Mouse (Mus musculus): ENCODE measurements around the gene Dpy19l3. TPM values are rescaled to one million over a fixed set of nuclear protein-coding genes. Genes with fewer than 3 reads are reported as not detected.

Dpy19l3 gene
- polyA plus RNA-seq, 1 experiment from 2014 or later: 39.5 TPM

DNA sequence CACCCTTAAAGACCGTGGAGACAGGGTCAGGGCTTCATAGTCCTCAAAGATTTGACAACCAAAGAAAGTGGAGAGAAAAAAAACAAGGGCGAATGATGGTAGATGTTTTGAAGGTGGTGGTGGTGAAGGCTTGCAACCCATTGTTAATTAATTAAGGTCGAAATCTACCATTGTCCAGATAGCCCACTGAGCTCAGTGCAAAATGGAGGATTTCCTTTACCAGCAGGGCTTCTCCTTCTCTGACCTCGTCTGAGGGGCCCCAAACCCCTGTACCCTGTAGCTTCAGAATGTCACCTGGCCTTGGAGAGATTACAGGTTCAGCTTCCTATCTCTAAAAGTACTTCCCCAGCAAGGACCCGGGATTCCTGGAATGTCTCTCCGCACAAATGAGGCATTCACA, 96.4 kb downstream of the Dpy19l3 start:
- no peak for DNase-seq (ENCODE audit: low spot score)
- no peaks in the 10 kb centered on the region for H3K9me3 ChIP-seq (replicated peaks; ENCODE audit: control insufficient read depth, low read length)
- ATAC-seq (replicated peaks; ENCODE audit: insufficient number of reproducible peaks, low FRiP score, low TSS enrichment, low read depth): no peak
- no peak overlapping the region for H3K4me2 ChIP-seq (ENCODE audit: low read depth, low read length)
- WGBS: 45% methylated on average over 6 of the region's 6 CpGs
- no peaks in the 10 kb centered on the region for H3K36me3 ChIP-seq (replicated peaks; ENCODE audit: control insufficient read depth, insufficient read depth, low read depth, low read length)
- no peaks in the 10 kb centered on the region for H3K27me3 ChIP-seq (ENCODE audit: control insufficient read depth, insufficient read depth, low read length)
- H3K27ac ChIP-seq (replicated peaks; ENCODE audit: low read depth, low read length): no peak overlapping the region
- H3K4me3 ChIP-seq (ENCODE audit: low read depth, low read length): no peak overlapping the region
- no peaks in the 10 kb centered on the region for H3K4me1 ChIP-seq (ENCODE audit: control insufficient read depth, insufficient read depth, low read length)
- H3K9ac ChIP-seq (replicated peaks; ENCODE audit: low read length): no peak overlapping the region

DNA sequence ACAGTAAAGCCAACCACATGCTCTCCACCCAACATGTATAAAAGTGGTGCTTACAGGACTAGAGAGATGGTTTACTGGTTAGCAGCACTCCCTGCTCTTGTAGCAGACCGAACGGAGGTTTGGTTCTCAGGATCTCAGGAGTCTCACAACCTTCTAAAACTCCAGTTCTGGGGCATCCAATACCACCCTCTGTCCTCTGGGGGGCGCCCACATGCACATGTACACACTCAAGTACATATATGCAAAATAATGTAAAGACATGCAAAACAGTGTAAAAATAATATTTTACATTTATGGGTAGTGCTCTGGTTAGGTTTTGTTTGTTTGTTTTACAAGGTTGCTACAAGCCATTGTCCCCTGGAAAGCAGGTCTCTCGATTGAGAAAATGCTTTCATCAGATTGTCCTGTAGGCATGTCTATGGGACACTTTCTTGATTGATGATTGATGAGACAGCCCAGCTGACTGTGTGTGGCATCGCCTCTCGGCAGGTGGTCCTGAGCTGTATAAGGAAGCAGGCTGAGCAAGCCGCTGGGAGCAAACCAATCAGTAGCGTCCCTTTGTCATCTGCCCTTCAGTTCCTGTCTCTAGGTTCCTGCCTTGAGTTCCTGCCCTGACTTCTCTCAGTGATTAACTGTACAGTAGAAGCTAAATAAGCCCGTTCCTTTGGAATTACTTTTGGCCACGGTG, 102.5 kb downstream of the Dpy19l3 start:
- H3K27me3 ChIP-seq (ENCODE audit: control insufficient read depth, insufficient read depth, low read length): no peaks in the 10 kb centered on the region
- H3K36me3 ChIP-seq (replicated peaks; ENCODE audit: control insufficient read depth, insufficient read depth, low read depth, low read length): no peaks in the 10 kb centered on the region
- H3K4me2 ChIP-seq (ENCODE audit: low read depth, low read length): no peak overlapping the region
- no peak overlapping the region for H3K9ac ChIP-seq (replicated peaks; ENCODE audit: low read length)
- no peak overlapping the region for H3K4me3 ChIP-seq (ENCODE audit: low read depth, low read length)
- WGBS: 83% methylated on average over 10 of the region's 10 CpGs
- DNase-seq (ENCODE audit: low spot score) (no peak), ATAC-seq (replicated peaks; ENCODE audit: insufficient number of reproducible peaks, low FRiP score, low TSS enrichment, low read depth) (no peak)
- H3K4me1 ChIP-seq (ENCODE audit: control insufficient read depth, insufficient read depth, low read length): no peaks in the 10 kb centered on the region
- H3K9me3 ChIP-seq (replicated peaks; ENCODE audit: control insufficient read depth, low read length): no peaks in the 10 kb centered on the region
- H3K27ac ChIP-seq (replicated peaks; ENCODE audit: low read depth, low read length): no peak overlapping the region

DNA sequence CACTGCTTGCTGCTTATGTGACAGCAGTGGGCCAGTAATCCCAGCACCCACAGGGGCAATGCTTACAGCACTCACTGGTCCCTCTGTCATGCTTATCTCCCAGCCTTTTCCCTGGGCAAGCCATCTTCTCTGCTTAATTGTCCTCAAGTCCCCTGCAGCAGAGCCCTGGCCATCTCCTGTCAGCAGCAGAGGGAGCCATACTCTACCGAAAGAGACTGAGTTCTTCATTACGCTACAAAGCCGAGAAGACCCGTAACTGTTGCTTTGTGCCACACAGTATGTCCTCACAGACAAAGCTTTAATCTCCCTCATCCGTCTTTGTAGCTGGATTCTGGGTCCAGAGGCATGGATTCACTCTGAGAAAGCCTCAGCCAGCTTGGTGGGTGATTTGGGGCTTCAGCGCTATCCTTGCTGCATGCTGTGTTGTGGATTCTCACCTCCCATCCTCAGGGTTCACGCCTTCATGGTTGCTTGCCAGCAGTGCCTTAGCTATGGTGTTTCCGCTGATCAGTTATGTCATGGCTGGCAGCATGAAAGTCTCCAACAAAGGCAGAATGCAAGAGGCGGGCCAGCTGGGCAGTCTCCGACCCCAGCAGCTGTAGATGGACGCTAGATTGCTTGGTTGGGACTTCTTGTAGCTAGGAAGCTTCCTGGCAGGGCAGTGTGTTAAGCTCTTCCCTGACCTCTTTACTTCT, 103.4 kb downstream of the Dpy19l3 start:
- Histone ChIP-seq H3K36me3 (replicated peaks; ENCODE audit: control insufficient read depth, insufficient read depth, low read depth, low read length) (no peaks in the 10 kb centered on the region), H3K4me3 (ENCODE audit: low read depth, low read length) (no peak overlapping the region), H3K4me2 (ENCODE audit: low read depth, low read length) (no peak overlapping the region), H3K4me1 (ENCODE audit: control insufficient read depth, insufficient read depth, low read length) (no peaks in the 10 kb centered on the region), H3K27ac (replicated peaks; ENCODE audit: low read depth, low read length) (no peak overlapping the region), H3K9ac (replicated peaks; ENCODE audit: low read length) (no peak overlapping the region), H3K9me3 (replicated peaks; ENCODE audit: control insufficient read depth, low read length) (no peaks in the 10 kb centered on the region), H3K27me3 (ENCODE audit: control insufficient read depth, insufficient read depth, low read length) (no peaks in the 10 kb centered on the region)
- DNase-seq (ENCODE audit: low spot score) (no peak), ATAC-seq (replicated peaks; ENCODE audit: insufficient number of reproducible peaks, low FRiP score, low TSS enrichment, low read depth) (no peak)
- WGBS: 81% methylated on average over 11 of the region's 11 CpGs

DNA sequence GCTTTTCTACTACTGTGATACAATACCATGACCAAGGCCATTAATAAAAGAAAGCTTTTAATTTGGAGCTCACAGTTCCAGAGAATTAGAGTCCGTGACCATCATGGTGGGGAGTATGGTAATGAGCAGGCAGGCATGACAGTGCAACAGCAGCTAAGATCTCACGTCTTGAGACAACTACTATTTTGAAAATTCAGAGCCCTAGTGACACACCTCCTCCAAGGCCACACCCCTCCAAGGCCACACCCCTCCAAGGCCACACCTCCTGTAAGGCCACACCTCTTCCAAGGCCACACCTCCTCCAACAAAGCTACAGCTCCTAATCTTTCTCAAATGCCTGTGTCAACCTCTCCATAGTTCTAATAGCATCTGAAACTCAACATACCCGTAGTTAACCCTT, 105.2 kb downstream of the Dpy19l3 start:
- no peaks in the 10 kb centered on the region for H3K27me3 ChIP-seq (ENCODE audit: control insufficient read depth, insufficient read depth, low read length)
- no peak overlapping the region for H3K9ac ChIP-seq (replicated peaks; ENCODE audit: low read length)
- no peaks in the 10 kb centered on the region for H3K4me1 ChIP-seq (ENCODE audit: control insufficient read depth, insufficient read depth, low read length)
- ATAC-seq (replicated peaks; ENCODE audit: insufficient number of reproducible peaks, low FRiP score, low TSS enrichment, low read depth): no peak
- H3K9me3 ChIP-seq (replicated peaks; ENCODE audit: control insufficient read depth, low read length): no peaks in the 10 kb centered on the region
- H3K4me3 ChIP-seq (ENCODE audit: low read depth, low read length): no peak overlapping the region
- no peak overlapping the region for H3K4me2 ChIP-seq (ENCODE audit: low read depth, low read length)
- H3K36me3 ChIP-seq (replicated peaks; ENCODE audit: control insufficient read depth, insufficient read depth, low read depth, low read length): no peaks in the 10 kb centered on the region; the same call in 1 of the 2 replicates
- 46% methylated on average over 3 of the region's 3 CpGs for WGBS
- no peak overlapping the region for H3K27ac ChIP-seq (replicated peaks; ENCODE audit: low read depth, low read length)
- DNase-seq (ENCODE audit: low spot score): no peak

- 77% methylated on average over 9 of the region's 9 CpGs for WGBS
Measured at GRCm38 (mm10) chr7:35648239-35649069, 105.8 kb downstream of the Dpy19l3 start.

GRCm38 (mm10) chr7:35647101-35647698, 107.1 kb downstream of the Dpy19l3 start, which contains the start of gene Pdcd5:
Gene Pdcd5, minus strand, starts transcription at chr7:35647521.
- DNase-seq (ENCODE audit: low spot score) (peak; percentile 97), ATAC-seq (replicated peaks; ENCODE audit: insufficient number of reproducible peaks, low FRiP score, low TSS enrichment, low read depth) (peak; percentile 89)
- Histone ChIP-seq H3K36me3 (replicated peaks; ENCODE audit: control insufficient read depth, insufficient read depth, low read depth, low read length) (peaks cover 2% of the 10 kb centered on the region; the same call in 1 of the 2 replicates), H3K9ac (replicated peaks; ENCODE audit: low read length) (peak within 1 kb of the TSS; percentile 67), H3K27me3 (ENCODE audit: control insufficient read depth, insufficient read depth, low read length) (no peaks in the 10 kb centered on the region), H3K4me1 (ENCODE audit: control insufficient read depth, insufficient read depth, low read length) (no peaks in the 10 kb centered on the region), H3K27ac (replicated peaks; ENCODE audit: low read depth, low read length) (0 out of 2 replicates have a peak within 1 kb of the TSS, but pooled peaks have one; percentile 44), H3K9me3 (replicated peaks; ENCODE audit: control insufficient read depth, low read length) (no peaks in the 10 kb centered on the region), H3K4me3 (ENCODE audit: low read depth, low read length) (peak within 1 kb of the TSS; percentile 65), H3K4me2 (ENCODE audit: low read depth, low read length) (peak within 1 kb of the TSS; percentile 64)
- WGBS: under 1% methylated on average over 56 of the region's 64 CpGs

More at GRCm38 (mm10) chr7:35648239-35649069, 105.8 kb downstream of the Dpy19l3 start:
- DNase-seq (ENCODE audit: low spot score): no peak
- Histone ChIP-seq H3K4me3 (ENCODE audit: low read depth, low read length) (no peak overlapping the region), H3K4me1 (ENCODE audit: control insufficient read depth, insufficient read depth, low read length) (no peaks in the 10 kb centered on the region), H3K9me3 (replicated peaks; ENCODE audit: control insufficient read depth, low read length) (no peaks in the 10 kb centered on the region), H3K9ac (replicated peaks; ENCODE audit: low read length) (no peak overlapping the region), H3K36me3 (replicated peaks; ENCODE audit: control insufficient read depth, insufficient read depth, low read depth, low read length) (no peaks in the 10 kb centered on the region; the same call in 1 of the 2 replicates), H3K4me2 (ENCODE audit: low read depth, low read length) (no peak overlapping the region), H3K27me3 (ENCODE audit: control insufficient read depth, insufficient read depth, low read length) (no peaks in the 10 kb centered on the region), H3K27ac (replicated peaks; ENCODE audit: low read depth, low read length) (no peak overlapping the region)
- ATAC-seq (replicated peaks; ENCODE audit: insufficient number of reproducible peaks, low FRiP score, low TSS enrichment, low read depth): no peak

- peak overlapping the region; percentile 65 for H3K4me3 ChIP-seq (ENCODE audit: low read depth, low read length)
- H3K9me3 ChIP-seq (replicated peaks; ENCODE audit: control insufficient read depth, low read length): no peaks in the 10 kb centered on the region
- H3K27me3 ChIP-seq (ENCODE audit: control insufficient read depth, insufficient read depth, low read length): no peaks in the 10 kb centered on the region
- H3K4me1 ChIP-seq (ENCODE audit: control insufficient read depth, insufficient read depth, low read length): no peaks in the 10 kb centered on the region
- H3K9ac ChIP-seq (replicated peaks; ENCODE audit: low read length): peak overlapping the region; percentile 67
- peak; percentile 65 for ATAC-seq (replicated peaks; ENCODE audit: insufficient number of reproducible peaks, low FRiP score, low TSS enrichment, low read depth)
- WGBS: 11% methylated on average over 34 of the region's 34 CpGs
- 0 out of 2 replicates have a peak overlapping the region, but pooled peaks have one; percentile 22 for H3K27ac ChIP-seq (replicated peaks; ENCODE audit: low read depth, low read length)
- DNase-seq (ENCODE audit: low spot score): peak; percentile 47
- H3K36me3 ChIP-seq (replicated peaks; ENCODE audit: control insufficient read depth, insufficient read depth, low read depth, low read length): peaks cover 2% of the 10 kb centered on the region; the same call in 1 of the 2 replicates
- peak overlapping the region; percentile 64 for H3K4me2 ChIP-seq (ENCODE audit: low read depth, low read length)
Measured at GRCm38 (mm10) chr7:35646317-35647081, 107.8 kb downstream of the Dpy19l3 start.
